Mouse (Mus musculus) T-cell, adult 2 months (primary cell): Measurements from ENCODE around the gene 4933428G20Rik.

Experiments
- DNase-seq: peaks from one replicate; pipeline ENCODE4 v3.0.0; 2022; ENCODE audit warnings: low spot score

Gene 4933428G20Rik

GRCm38 (mm10) chr11:97532950-97533582 is 32.9 kb upstream of the 4933428G20Rik start:
- peak; percentile 18 for DNase-seq

GRCm38 (mm10) chr11:97532354-97532753 is 32.2 kb upstream of the 4933428G20Rik start:
- DNase-seq, result peak; percentile 22

DNA sequence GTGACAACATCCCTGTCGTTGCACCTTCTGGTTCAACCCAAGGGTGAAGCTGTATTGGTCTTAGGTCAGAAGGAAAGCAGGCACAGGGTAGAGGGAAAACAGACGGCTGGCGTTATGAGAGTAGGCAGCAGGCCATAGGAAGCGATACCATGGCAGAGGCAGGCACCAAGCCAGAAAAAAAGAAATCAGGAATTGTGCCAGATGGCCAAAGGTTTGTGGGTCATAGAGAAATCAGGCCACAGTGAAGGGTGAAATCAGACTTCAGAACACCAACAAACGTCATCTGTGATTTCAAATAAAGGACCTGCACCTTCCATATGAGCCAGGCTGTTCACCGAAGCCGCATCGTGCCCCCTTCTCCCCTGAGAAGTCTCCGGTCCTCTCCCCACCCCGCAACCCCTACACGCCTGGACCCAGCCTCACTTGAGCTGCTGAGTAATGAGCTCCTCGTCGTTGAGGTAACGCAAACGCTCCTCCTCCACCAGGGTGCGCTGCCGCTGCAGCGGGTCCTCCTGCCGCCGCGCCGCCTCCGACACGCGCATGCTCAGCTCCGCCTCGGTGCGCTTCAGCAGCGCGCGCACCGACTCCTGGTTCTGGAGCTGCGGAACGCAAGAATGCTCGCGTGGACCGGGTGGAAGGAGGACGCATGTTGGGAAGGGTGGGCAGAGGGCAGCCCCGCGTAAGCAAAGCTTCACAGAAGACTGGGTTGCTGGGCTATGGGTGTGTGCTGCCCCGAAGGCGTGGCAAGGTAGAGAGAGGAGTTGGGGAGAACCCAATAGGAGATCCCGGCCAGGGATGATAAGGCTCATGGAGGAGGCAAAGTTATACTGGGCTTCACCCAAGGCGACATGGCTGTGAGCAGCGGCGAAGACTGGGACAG is 31.5 kb upstream of the 4933428G20Rik start:
- peak; percentile 86 for DNase-seq

- no peak for DNase-seq
Observed at GRCm38 (mm10) chr11:97530961-97531360, 30.8 kb upstream of the 4933428G20Rik start.

- no peak for DNase-seq
Observed at GRCm38 (mm10) chr11:97530069-97530468, 29.9 kb upstream of the 4933428G20Rik start.

- DNase-seq, result no peak
Observed at GRCm38 (mm10) chr11:97528282-97528808, 28.2 kb upstream of the 4933428G20Rik start.

- DNase-seq, result no peak
Observed at GRCm38 (mm10) chr11:97525313-97525712, 25.2 kb upstream of the 4933428G20Rik start.

DNA sequence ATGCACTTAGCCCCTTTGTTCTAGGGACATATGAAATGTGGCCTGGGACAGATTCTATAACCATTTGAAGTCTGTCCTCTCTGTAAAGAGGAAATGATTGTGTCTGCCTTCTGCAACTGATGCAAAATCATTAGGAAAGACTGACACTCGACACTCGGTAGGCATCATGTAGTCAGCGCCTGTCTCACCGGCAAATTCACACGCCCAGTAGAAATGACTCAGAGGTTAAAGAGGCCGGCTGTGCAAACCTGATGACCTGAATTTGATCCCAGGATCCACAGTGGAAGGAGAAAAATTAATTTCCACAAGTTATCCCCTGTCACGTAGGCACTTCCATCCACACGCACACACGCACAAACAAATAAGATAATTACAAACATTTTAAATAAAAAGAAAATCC is 24.2 kb upstream of the 4933428G20Rik start:
- DNase-seq, result no peak

DNA sequence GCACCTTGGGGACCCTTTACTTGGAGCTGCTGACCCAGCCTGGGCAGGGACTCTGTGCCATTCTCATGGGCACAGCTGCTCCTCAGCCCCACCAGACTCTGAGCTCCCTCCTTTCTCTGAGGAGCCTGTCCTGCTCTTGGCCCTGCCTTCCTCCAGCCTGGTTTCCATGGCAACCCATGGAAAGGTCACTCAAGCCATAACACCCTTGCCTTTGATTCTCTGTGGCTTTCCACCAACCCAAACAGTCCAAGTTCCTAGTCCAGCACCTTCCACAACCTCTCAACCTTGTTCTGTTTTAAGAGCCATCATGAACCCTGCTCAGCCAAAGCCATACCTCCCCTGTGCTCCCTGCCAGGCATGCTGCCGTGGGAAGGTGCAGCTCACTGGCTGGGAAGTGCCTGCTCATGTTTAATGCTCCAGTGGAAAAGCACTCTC is 23.7 kb upstream of the 4933428G20Rik start:
- DNase-seq, result no peak

DNA sequence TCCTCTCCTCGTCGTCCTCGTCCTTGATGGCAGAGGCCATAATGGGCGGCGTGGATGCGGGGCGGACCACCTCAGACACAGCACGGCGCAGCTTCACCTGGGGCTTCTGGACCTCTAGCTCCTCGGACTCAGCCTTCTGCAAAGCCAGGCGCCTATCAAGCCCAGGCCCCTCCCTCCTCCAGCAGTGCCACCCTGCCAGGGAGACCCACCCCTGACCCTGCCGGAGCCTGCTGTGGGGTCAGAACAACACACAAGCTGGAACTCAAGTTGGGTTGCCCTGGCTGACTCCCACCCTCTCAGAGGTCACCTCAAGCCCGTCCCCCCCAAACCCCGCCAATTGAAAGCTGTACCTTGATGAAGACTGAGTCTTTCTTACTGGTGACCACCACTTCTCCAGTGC is 23.0 kb upstream of the 4933428G20Rik start:
- DNase-seq, result no peak

GRCm38 (mm10) chr11:97521741-97522474 is 21.8 kb upstream of the 4933428G20Rik start:
- DNase-seq, result no peak

DNA sequence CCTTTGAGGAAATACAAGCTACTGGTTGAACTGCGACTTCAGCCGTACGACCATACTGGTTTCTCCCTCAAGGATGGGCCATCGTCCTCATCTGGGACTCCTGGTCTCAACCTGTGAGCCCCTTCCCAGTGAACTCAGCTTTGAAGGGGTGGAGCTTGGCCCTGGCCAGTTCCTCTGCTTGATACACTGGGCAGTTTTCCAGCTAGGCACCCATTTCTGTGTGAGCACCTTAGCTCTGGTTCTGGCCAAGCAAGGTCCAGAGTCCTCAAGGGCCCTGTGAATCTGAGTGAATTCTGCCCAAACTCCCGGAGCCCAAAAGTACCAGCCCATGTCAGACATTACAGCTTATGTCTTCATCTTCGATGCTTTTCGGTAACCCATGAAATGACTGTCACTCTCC is 20.4 kb upstream of the 4933428G20Rik start:
- no peak for DNase-seq

- DNase-seq, result no peak
Observed at GRCm38 (mm10) chr11:97513066-97513465, 12.9 kb upstream of the 4933428G20Rik start.

DNA sequence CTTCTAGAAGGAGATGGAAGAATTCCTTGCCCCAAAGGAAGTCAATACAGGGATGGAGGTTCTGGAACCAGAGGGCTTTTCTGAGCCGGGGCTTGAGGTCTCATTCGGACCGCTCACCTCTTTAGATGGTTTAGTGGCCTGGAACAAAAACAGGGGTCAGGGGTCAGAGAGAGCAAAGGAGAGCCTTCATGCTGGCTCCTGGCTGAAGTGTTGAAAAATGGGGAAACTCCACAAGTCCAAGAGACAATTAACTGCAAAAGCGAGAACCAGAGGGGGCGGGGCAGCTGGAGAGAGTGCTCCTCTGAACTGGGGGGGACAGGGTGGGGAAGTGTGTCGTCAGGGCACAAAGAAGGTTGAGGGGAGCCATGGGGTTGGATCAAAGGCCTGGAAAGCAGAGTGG is 12.4 kb upstream of the 4933428G20Rik start:
- no peak for DNase-seq

- peak; percentile 43 for DNase-seq
Observed at GRCm38 (mm10) chr11:97511661-97512369, 11.7 kb upstream of the 4933428G20Rik start.

GRCm38 (mm10) chr11:97510966-97511660 is 11.0 kb upstream of the 4933428G20Rik start:
- DNase-seq, result peak; percentile 25

DNA sequence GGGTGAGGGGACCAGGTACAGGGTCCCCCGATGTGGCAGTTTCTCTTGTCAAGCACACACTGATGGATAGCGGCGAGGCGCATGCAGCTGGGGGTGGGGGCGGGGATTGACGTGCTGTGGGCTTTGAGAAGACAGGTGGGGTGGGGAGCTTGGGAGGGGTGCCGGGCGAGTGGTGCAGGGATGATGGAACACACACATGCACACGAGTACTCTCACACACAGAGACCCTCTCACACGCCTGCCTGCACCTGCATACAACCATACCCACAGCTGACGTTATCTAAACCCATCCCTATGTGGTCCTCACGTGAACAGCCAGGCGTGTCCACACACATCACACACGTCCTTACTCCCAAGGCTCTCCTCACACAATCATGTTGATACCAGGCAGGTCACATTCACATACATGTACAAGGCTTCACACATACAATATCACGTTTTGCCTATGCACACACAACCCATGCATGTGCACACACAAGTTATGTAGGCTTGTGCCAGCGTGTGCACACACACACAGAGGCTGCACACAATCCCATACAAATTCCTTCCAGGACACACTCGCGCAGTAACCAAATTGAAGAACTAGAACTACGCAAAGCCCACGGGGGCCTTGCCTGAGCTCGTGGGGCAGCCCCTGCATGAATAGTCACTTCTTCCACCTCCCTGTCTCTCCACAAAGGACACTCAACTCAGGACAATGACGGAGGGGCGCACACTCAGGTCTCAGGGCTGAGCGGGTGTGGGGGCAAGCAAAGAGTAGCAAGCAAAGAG is 9.8 kb upstream of the 4933428G20Rik start:
- no peak for DNase-seq

GRCm38 (mm10) chr11:97509058-97509457 is 8.9 kb upstream of the 4933428G20Rik start:
- DNase-seq, result peak; percentile 12

DNA sequence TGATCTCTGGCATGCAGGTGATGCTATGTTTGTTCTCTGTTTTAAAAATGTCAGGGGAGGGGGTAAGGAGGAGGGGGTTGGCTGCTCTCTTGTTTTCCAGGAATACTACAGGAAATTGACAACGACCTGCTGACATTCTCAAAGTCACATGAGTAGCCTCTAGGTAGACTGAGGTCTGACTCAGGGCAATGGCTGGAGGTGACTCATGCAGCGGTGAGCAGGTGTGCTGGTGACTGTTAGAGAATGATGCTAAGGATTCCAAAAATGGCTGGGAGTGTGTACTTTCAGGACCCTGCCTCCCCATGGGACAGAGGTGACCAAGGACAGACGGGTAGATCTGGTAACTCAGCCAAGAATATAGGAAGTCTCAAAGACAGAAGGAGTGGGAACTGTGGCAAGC is 8.1 kb upstream of the 4933428G20Rik start:
- no peak for DNase-seq

- DNase-seq, result no peak
Observed at GRCm38 (mm10) chr11:97506331-97506730, 6.2 kb upstream of the 4933428G20Rik start.
